Mouse (Mus musculus) forebrain, postnatal 0 days (tissue): Measurements from ENCODE around the gene Ankrd53. TPM values are rescaled to one million over a fixed set of nuclear protein-coding genes. Genes with fewer than 3 reads are reported as not detected.

Experiments used
- ATAC-seq: fragments of 200-750 bp; cut with Nextera tagmentation; 2 replicates; pipeline ENCODE4 v1.8.0; 2017; ENCODE audit warnings: mild to moderate bottlenecking, moderate library complexity
- DNase-seq: peaks from one replicate; pipeline ENCODE4 v3.0.0-alpha.2; 2015
- H3K27ac ChIP-seq: fragments of 300-500 bp; sonication (generic); 2 replicates; pipeline ENCODE4 v1.5.1; 2014; ENCODE audit warnings: low read depth, mild to moderate bottlenecking, antibody characterized with exemption, low read length, moderate library complexity, mixed read lengths
- H3K27me3 ChIP-seq: fragments of 300-500 bp; sonication (generic); 2 replicates; pipeline ENCODE4 v1.6.1; 2014; ENCODE audit warnings: mild to moderate bottlenecking, low read length, mixed read lengths; ENCODE audit not compliant: insufficient read depth
- H3K36me3 ChIP-seq: fragments of 300-500 bp; sonication (generic); 2 replicates; pipeline ENCODE4 v1.6.1; 2014; ENCODE audit warnings: mild to moderate bottlenecking, moderate library complexity; ENCODE audit not compliant: insufficient read depth
- H3K4me1 ChIP-seq: fragments of 300-500 bp; sonication (generic); 2 replicates; pipeline ENCODE4 v1.6.1; 2014; ENCODE audit warnings: antibody characterized with exemption; ENCODE audit not compliant: insufficient read depth
- H3K4me2 ChIP-seq: fragments of 300-500 bp; sonication (generic); 2 replicates; pipeline ENCODE4 v1.6.1; 2014; ENCODE audit warnings: low read depth, mild to moderate bottlenecking, moderate library complexity
- H3K4me3 ChIP-seq: fragments of 300-500 bp; sonication (generic); 2 replicates; pipeline ENCODE4 v1.5.1; 2014; ENCODE audit warnings: low read depth, low read length, mixed read lengths
- H3K9ac ChIP-seq: fragments of 300-500 bp; sonication (generic); 2 replicates; pipeline ENCODE4 v1.6.1; 2014; ENCODE audit warnings: mild to moderate bottlenecking
- H3K9me3 ChIP-seq: fragments of 300-500 bp; sonication (generic); 2 replicates; pipeline ENCODE4 v1.6.1; 2016; ENCODE audit warnings: low read length
- CTCF ChIP-seq: sonication (generic); IDR thresholded peaks from 2 replicates; pipeline ENCODE4 v1.5.1; 2016; ENCODE audit warnings: antibody characterized with exemption, control low read depth, low read depth
- WGBS: fragments of 180-500 bp; shearing (Covaris S2); extraction: QIAGEN DNeasy Blood & Tissue Kit; methylation state at CpG from one replicate; pipeline ENCODE4 v1.1.7; 2014; 5-methylcytosine and 5-hydroxymethylcytosine counted together
- polyA plus RNA-seq: library from polyadenylated mRNA; unstranded; fragments of >200 nt; fragmentation: Nextera tagmentation; extraction: Ambion mirVana; gene quantifications from 2 replicates; pipeline ENCODE4 v1.2.1, GENCODE M21; 2015
- total RNA-seq: library from RNA; depleted of rRNA; stranded (reverse); fragments of >200 nt; gene quantifications from 2 replicates; pipeline ENCODE4 v1.2.3, GENCODE M21; 2014; rRNA removed

Ankrd53 gene
- total and polyA plus RNA-seq, 2 experiments from 2014 or later, result not detected

DNA sequence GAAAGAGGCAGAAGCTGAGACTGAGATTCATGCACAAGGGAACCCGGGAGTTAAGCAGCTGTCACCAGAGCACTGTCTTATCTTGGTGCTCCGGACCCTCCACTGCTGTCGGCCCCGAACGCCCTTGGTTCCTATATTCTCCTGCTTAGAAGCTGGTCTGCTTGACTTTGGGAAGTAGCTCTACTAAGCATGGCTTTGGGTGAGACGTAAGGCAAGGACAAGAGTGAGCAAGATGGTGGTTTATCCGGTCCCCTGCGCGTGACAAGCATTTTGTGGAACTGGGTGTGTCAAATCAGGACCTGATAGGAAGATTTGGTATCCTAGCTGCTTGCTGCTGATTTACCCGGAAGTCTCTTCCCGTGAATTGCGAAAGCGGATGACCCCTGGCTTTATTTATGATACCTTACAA is 33.1 kb downstream of the Ankrd53 start:
- H3K4me3 ChIP-seq, result peak overlapping the region; percentile 78
- TF ChIP-seq CTCF, result no peak
- H3K36me3 ChIP-seq, result peaks cover 18% of the 10 kb centered on the region
- peak overlapping the region; percentile 98 for H3K27ac ChIP-seq
- DNase-seq, result peak; percentile 85
- H3K9ac ChIP-seq, result peak overlapping the region; percentile 96
- ATAC-seq, result peak; percentile 45
- no peaks in the 10 kb centered on the region for H3K9me3 ChIP-seq
- 7% methylated on average over 13 of the region's 13 CpGs for WGBS
- H3K4me2 ChIP-seq, result peak overlapping the region; percentile 58
- H3K27me3 ChIP-seq, result no peaks in the 10 kb centered on the region
- H3K4me1 ChIP-seq, result no peaks in the 10 kb centered on the region; the same call in 1 of the 2 replicates

DNA sequence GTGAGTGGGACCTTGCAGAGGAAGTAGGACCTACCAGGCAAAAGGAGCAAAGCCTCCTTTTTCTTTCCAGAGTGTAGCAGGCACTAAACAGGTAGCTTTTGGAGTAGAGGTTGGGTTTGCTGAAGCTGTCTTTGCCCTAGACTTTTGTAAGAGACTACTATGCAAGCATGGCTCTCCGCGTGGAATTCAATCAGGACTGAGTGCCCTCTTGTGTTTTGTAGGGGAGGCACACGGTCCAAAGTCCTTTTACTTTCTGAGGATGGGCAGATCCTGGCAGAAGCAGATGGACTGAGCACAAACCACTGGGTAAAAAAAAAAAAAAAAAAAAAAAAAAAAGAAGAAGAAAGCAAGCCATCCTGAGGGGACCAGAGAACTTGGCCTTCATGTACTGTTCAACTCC is 34.2 kb downstream of the Ankrd53 start:
- WGBS, result 57% methylated on average over 3 of the region's 3 CpGs
- DNase-seq, result no peak

DNA sequence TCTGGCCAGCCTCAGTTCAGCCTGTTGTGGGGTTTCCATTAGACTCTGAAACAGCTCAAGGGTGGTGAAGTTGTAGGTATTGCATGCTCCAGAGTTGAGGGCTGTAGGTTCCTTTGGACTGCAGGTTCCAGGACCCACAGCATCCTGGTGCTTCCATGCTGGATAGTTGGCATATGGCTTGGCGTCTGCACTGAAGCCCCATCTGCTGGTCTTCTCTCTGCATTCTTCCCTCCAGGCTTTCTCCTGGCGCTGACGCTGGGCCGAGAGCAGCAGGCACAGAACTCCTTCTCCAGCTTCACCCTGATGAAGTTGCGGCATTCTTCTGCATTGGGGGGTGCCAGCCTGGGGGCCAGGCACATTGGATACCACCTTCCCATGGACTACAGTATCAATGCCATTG is 39.6 kb downstream of the Ankrd53 start:
- WGBS, result 73% methylated on average over 5 of the region's 5 CpGs
- DNase-seq, result no peak
- Histone ChIP-seq H3K4me1 (no peaks in the 10 kb centered on the region), H3K9ac (no peak overlapping the region), H3K27ac (no peak overlapping the region), H3K36me3 (peaks cover 48% of the 10 kb centered on the region), H3K4me3 (no peak overlapping the region), H3K27me3 (no peaks in the 10 kb centered on the region), H3K4me2 (no peak overlapping the region), H3K9me3 (no peaks in the 10 kb centered on the region)
- TF ChIP-seq CTCF, result no peak
- ATAC-seq, result no peak

More for the DNA sequence above, 34.2 kb downstream of the Ankrd53 start:
- 0 out of 2 replicates have a peak, but pooled peaks have one; percentile 6 for TF ChIP-seq CTCF
- Histone ChIP-seq H3K4me2 (no peak overlapping the region), H3K9ac (no peak overlapping the region), H3K9me3 (no peaks in the 10 kb centered on the region), H3K27ac (no peak overlapping the region), H3K36me3 (peaks cover 30% of the 10 kb centered on the region), H3K4me1 (no peaks in the 10 kb centered on the region; the same call in 1 of the 2 replicates), H3K4me3 (no peak overlapping the region), H3K27me3 (no peaks in the 10 kb centered on the region)
- no peak for ATAC-seq

DNA sequence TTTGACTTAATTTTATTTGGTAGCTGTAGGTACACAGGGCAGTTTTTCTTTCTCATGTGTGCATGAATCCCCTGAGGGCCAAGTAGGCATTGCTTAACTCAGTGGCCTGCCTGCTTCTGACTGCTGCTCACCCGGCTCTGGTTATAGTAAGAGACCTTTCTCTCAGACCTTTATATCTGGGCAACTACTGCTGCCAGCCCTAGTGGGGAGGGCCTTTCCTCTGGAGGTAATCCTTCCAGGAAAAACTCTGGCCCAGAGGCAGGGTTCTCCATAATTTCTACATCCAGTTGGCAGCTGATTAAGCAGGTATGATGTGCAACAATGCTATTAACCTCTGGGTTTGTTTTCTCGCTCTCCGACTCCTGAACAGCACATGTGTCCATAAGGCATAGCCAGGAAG is 40.4 kb downstream of the Ankrd53 start:
- Histone ChIP-seq H3K9ac (no peak overlapping the region), H3K4me1 (no peaks in the 10 kb centered on the region), H3K9me3 (no peaks in the 10 kb centered on the region), H3K27ac (no peak overlapping the region), H3K27me3 (no peaks in the 10 kb centered on the region), H3K4me3 (no peak overlapping the region), H3K4me2 (no peak overlapping the region), H3K36me3 (peaks cover 56% of the 10 kb centered on the region)
- WGBS, result 91% methylated on average over 3 of the region's 3 CpGs
- DNase-seq (no peak), ATAC-seq (no peak)
- TF ChIP-seq CTCF, result no peak

DNA sequence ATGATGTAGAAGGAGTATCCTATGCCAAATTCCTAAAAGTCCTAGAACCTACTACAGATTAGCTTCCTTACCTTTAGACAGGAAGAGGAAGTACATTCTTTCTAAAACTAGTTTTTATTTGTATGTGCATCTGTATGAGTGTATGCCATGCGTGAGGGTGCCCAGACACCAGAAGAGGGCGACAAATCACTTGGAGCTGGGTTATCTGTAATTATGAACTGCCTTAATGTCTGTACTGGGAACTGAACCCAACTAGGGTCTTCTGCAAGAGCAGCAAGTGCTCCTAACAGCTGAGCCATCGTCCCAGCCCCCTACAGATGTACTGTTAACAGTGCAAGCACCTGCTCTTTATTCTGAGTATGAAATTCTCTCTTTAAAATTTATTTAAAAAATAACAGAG is 53.4 kb downstream of the Ankrd53 start:
- Histone ChIP-seq H3K9ac (no peak overlapping the region), H3K27me3 (no peaks in the 10 kb centered on the region), H3K4me3 (no peak overlapping the region), H3K27ac (no peak overlapping the region), H3K4me1 (no peaks in the 10 kb centered on the region), H3K36me3 (peaks cover 17% of the 10 kb centered on the region), H3K9me3 (no peaks in the 10 kb centered on the region), H3K4me2 (no peak overlapping the region)
- ATAC-seq (no peak), DNase-seq (no peak)
- WGBS, result 94% methylated on average over 3 of the region's 3 CpGs
- no peak for TF ChIP-seq CTCF

Other genes starting within 250 kb of the Ankrd53 start
- gene Actg2, start 226.4 kb upstream of the Ankrd53 start, total RNA-seq, result 0.38 and 2.2 TPM in 2 replicates
- 1.0 and 1.6 TPM in 2 replicates for gene Actg2, start 226.4 kb upstream of the Ankrd53 start, polyA plus RNA-seq
- 11.2 and 13.9 TPM in 2 replicates for gene Stambp, start 189.9 kb upstream of the Ankrd53 start, total RNA-seq
- gene Stambp, start 189.9 kb upstream of the Ankrd53 start, polyA plus RNA-seq, result 64.7 and 72.3 TPM in 2 replicates
- gene Clec4f, start 106.5 kb upstream of the Ankrd53 start, total RNA-seq, result not detected in 2 replicates
- gene Clec4f, start 106.5 kb upstream of the Ankrd53 start, polyA plus RNA-seq, result 0.28 TPM in 1 of 2 replicates, not detected in the other
- not detected in 2 replicates for gene Cd207, start 84.8 kb upstream of the Ankrd53 start, total RNA-seq
- not detected in 2 replicates for gene Cd207, start 84.8 kb upstream of the Ankrd53 start, polyA plus RNA-seq
- gene Vax2, start 51.4 kb upstream of the Ankrd53 start, total RNA-seq, result not detected in 2 replicates
- not detected in 2 replicates for gene Vax2, start 51.4 kb upstream of the Ankrd53 start, polyA plus RNA-seq
- gene Atp6v1b1, start 19.7 kb upstream of the Ankrd53 start, total RNA-seq, result 0.19 and 0.77 TPM in 2 replicates
- 0.38 and 0.53 TPM in 2 replicates for gene Atp6v1b1, start 19.7 kb upstream of the Ankrd53 start, polyA plus RNA-seq
- gene Tex261, start 13.2 kb downstream of the Ankrd53 start, total RNA-seq, result 30.7 and 42.3 TPM in 2 replicates
- 80.4 and 81.7 TPM in 2 replicates for gene Tex261, start 13.2 kb downstream of the Ankrd53 start, polyA plus RNA-seq
- gene Nagk, start 32.3 kb downstream of the Ankrd53 start, total RNA-seq, result 80.7 and 81.2 TPM in 2 replicates
- 81.0 and 99.0 TPM in 2 replicates for gene Nagk, start 32.3 kb downstream of the Ankrd53 start, polyA plus RNA-seq
- 66.2 and 75.0 TPM in 2 replicates for gene Paip2b, start 69.1 kb downstream of the Ankrd53 start, total RNA-seq
- gene Paip2b, start 69.1 kb downstream of the Ankrd53 start, polyA plus RNA-seq, result 28.3 and 28.6 TPM in 2 replicates
- gene Zfp638, start 104.5 kb downstream of the Ankrd53 start, total RNA-seq, result 123 and 143 TPM in 2 replicates
- gene Zfp638, start 104.5 kb downstream of the Ankrd53 start, polyA plus RNA-seq, result 45.9 and 56.4 TPM in 2 replicates
- 1.0 and 1.3 TPM in 2 replicates for gene Dysf, start 245.9 kb downstream of the Ankrd53 start, total RNA-seq
- 0.47 and 1.4 TPM in 2 replicates for gene Dysf, start 245.9 kb downstream of the Ankrd53 start, polyA plus RNA-seq